Mouse (Mus musculus) liver, embryonic 11.5 days (tissue): ENCODE results near the gene Hapln3. TPM values are rescaled to one million over a fixed set of nuclear protein-coding genes. Genes with fewer than 3 reads are reported as not detected.
A peak's percentile ranks its signal among the peaks of the same experiment; 100 is the strongest.

Experiments used
- ATAC-seq: fragments of 200-750 bp; cut with Nextera tagmentation; replicated peaks from 2 replicates; pipeline ENCODE4 v1.8.0; 2017; ENCODE audit warnings: moderate number of reproducible peaks, mild to moderate bottlenecking, moderate TSS enrichment, moderate library complexity; ENCODE audit not compliant: low FRiP score
- DNase-seq: peaks from one replicate; pipeline ENCODE4 v3.0.0-alpha.2; 2017; ENCODE audit warnings: low spot score
- H3K27ac ChIP-seq: fragments of 300-500 bp; sonication (generic); 2 replicates; pipeline ENCODE4 v1.5.1; 2014; ENCODE audit warnings: mild to moderate bottlenecking, low read depth, low read length, control low read depth
- H3K27me3 ChIP-seq: fragments of 300-500 bp; sonication (generic); replicated peaks from 2 replicates; pipeline ENCODE4 v1.6.1; 2014; ENCODE audit warnings: low read length, mixed read lengths; ENCODE audit not compliant: control insufficient read depth, insufficient read depth
- H3K36me3 ChIP-seq: fragments of 300-500 bp; sonication (generic); 2 replicates; pipeline ENCODE4 v1.6.1; 2014; ENCODE audit warnings: mild to moderate bottlenecking, low read length, moderate library complexity, mixed read lengths; ENCODE audit not compliant: control insufficient read depth, insufficient read depth
- H3K4me1 ChIP-seq: fragments of 300-500 bp; sonication (generic); replicated peaks from 2 replicates; pipeline ENCODE4 v1.6.1; 2014; ENCODE audit warnings: low read length, mixed read lengths; ENCODE audit not compliant: control insufficient read depth, insufficient read depth
- H3K4me2 ChIP-seq: fragments of 300-500 bp; sonication (generic); 2 replicates; pipeline ENCODE4 v1.6.1; 2014; ENCODE audit warnings: mild to moderate bottlenecking, control low read depth, moderate library complexity
- H3K4me3 ChIP-seq: fragments of 300-500 bp; sonication (generic); 2 replicates; pipeline ENCODE4 v1.5.1; 2014; ENCODE audit warnings: low read depth, low read length, control low read depth
- H3K9ac ChIP-seq: fragments of 300-500 bp; sonication (generic); 2 replicates; pipeline ENCODE4 v1.6.1; 2014; ENCODE audit warnings: low read depth, low read length, control low read depth
- H3K9me3 ChIP-seq: fragments of 300-500 bp; sonication (generic); 2 replicates; pipeline ENCODE4 v1.6.1; 2016; ENCODE audit warnings: low read length, inconsistent platforms, mixed read lengths; ENCODE audit not compliant: control insufficient read depth
- WGBS: fragments of 180-500 bp; shearing (Covaris S2); extraction: QIAGEN DNeasy Blood & Tissue Kit; methylation state at CpG from one replicate; pipeline ENCODE4 v1.1.7; 2014; 5-methylcytosine and 5-hydroxymethylcytosine counted together
- polyA plus RNA-seq: library from polyadenylated mRNA; unstranded; fragments of >200 nt; fragmentation: Nextera tagmentation; extraction: Ambion mirVana; gene quantifications from 2 replicates; pipeline ENCODE4 v1.2.1, GENCODE M21; 2014

The Hapln3 gene
- polyA plus RNA-seq, 1 experiment from 2014 or later, result 0.73 TPM

DNA sequence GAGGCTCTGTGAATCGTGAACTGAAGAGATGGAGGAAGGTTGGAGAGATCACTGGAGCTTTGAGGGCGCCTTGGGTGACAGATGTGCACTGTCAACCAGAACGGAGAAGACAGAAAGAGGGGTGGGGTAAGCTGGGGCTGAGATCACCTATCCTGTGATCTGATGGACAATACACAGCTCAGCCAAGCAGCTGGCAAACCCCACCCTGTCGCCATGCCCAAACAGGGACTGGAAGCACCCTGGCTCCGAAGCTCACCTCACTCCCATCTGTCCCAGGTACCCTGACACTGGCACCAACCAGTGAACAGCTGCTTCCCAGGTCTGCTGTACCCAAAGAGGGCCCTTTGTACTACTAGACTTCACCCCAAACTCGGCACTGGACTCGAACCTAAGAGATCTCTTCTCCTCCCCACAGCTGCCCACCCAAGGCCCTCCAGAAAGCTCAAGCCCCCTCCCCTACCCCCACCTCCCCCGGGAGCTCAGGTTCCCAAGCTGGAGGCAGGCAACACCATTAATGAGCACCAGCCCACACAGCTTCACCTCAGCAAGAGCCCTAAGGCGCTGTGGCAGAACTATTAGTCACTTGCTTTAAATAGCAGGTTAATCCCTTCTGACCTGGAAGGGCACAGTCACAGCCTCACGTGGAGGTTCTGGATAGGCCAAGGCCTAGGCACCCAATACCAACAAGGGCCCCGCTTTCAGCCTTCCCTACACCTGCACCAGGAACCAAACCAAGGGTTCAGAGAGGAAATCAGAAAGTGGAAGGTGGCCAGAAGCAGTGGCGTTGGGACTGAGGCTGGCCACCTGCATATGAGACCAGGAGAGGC lies 16.4 kb upstream of the Hapln3 start:
- Histone ChIP-seq H3K27me3 (no peaks in the 10 kb centered on the region), H3K4me3 (peak overlapping the region; percentile 71), H3K9ac (no peak overlapping the region), H3K4me2 (peak overlapping the region; percentile 94), H3K27ac (no peak overlapping the region), H3K36me3 (peaks cover 2% of the 10 kb centered on the region; the same call in 1 of the 2 replicates), H3K9me3 (no peaks in the 10 kb centered on the region), H3K4me1 (peaks cover 20% of the 10 kb centered on the region)
- WGBS, result 64% methylated on average over 12 of the region's 12 CpGs
- DNase-seq (no peak), ATAC-seq (no peak)

DNA sequence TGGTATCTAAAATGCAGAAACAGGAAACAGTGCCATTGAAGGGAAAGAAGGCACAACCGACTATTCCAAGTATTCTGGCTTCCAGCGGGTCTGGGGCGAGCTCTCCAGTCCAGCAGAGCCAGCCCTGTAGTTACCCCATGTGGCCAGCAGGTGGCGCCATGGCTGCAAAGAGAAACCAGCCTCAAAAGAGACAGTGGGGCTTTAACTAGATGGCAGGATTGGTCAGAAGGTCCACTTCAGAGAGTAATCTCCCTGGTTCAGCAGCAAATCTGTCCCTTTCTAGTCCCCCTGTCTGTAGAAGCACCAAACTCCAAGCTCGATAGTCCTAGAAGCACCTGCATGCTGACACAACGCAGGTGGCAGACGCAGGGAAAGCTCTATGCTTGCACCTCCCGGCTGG lies 10.1 kb upstream of the Hapln3 start:
- no peaks in the 10 kb centered on the region for H3K27me3 ChIP-seq
- H3K27ac ChIP-seq, result no peak overlapping the region
- no peak overlapping the region for H3K4me3 ChIP-seq
- no peak overlapping the region for H3K4me2 ChIP-seq
- no peaks in the 10 kb centered on the region for H3K4me1 ChIP-seq
- peaks cover 9% of the 10 kb centered on the region; the same call in 1 of the 2 replicates for H3K36me3 ChIP-seq
- no peaks in the 10 kb centered on the region for H3K9me3 ChIP-seq
- ATAC-seq, result no peak
- 39% methylated on average over 8 of the region's 8 CpGs for WGBS
- peak; percentile 83 for DNase-seq
- no peak overlapping the region for H3K9ac ChIP-seq

DNA sequence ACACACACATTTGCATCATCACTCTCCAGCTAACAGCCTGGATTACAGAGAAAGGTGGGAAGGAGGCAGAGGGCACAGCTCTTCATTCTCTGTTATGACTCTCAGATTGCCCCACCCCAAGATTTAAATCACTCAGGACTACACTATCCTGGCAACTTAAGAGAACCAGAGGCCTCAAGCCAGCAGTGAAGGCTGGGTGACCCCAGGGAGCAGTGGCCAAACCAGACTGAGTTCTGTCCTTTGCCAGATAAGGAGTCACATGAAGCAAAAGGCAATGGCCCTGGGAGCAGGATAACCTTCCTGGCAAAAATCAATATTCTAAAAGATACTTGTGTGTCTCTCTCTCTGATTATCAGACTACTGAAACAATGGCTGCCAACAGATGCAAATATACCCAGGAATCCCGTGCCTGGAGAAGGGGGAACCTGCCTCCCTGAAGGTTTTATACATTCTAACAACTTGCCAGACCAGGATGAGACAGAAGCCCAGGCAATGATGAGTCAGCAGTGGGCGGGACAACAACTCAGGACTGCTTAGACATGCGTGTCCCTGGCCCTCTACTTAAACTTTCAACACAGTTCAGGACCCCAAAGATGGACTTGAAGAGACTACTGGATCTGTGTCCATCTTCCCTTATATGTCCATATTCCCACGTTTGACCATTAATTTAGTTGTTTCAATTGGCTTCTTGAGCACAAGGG lies 9.2 kb upstream of the Hapln3 start:
- Histone ChIP-seq H3K9me3 (no peaks in the 10 kb centered on the region), H3K27me3 (no peaks in the 10 kb centered on the region), H3K27ac (no peak overlapping the region), H3K36me3 (peaks cover 9% of the 10 kb centered on the region; the same call in 1 of the 2 replicates), H3K4me1 (no peaks in the 10 kb centered on the region), H3K9ac (no peak overlapping the region), H3K4me2 (no peak overlapping the region), H3K4me3 (no peak overlapping the region)
- ATAC-seq, result no peak
- WGBS, result 37% methylated on average over 4 of the region's 4 CpGs
- no peak for DNase-seq

DNA sequence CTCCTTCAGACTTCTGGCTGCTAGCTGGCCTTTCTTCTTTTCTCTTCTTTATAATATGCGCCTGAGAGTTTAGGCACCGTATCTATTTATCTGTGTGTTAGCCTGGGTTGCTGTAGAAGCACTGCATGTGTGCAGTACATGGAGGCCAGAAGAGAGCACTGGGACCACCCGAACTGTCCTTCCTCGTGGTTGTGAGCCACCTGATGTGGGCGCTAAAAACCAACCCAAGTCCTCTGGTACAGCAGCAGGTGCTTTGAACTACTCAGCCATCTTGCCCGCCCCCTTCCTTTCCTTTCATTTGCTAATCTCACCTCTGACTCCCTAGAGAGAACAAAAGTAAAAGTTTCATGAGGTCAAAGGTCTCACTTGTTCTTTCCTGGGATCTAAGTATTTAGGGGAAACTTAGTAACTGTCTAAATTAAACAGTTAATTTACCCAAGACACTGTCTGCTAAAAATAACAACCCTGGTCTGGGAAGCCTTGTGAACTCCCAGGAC lies 8.6 kb upstream of the Hapln3 start:
- ATAC-seq, result no peak
- no peak for DNase-seq
- Histone ChIP-seq H3K4me1 (no peaks in the 10 kb centered on the region), H3K9me3 (no peaks in the 10 kb centered on the region), H3K27ac (no peak overlapping the region), H3K4me2 (no peak overlapping the region), H3K4me3 (no peak overlapping the region), H3K9ac (no peak overlapping the region), H3K27me3 (no peaks in the 10 kb centered on the region), H3K36me3 (peaks cover 9% of the 10 kb centered on the region; the same call in 1 of the 2 replicates)
- WGBS, result 72% methylated on average over 6 of the region's 6 CpGs

DNA sequence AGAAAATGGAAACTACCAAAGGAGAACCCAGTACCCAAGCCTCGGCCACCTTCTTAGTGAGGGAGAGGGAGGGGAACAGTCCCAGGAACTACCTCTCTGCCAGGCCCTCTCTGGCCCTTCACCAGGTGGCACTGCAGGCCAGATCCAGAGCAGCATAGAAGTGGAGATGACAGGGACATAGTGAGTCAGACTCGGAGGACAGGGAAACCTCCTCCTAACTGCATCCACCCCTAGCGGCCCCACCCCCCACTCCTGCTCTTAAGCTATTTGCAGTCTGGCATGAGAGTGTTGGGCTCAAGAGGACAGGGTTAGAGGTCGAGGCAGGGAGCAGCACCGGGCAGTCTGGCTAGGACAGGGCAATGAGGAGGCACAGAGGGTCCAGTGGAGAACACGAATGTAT lies 2.6 kb upstream of the Hapln3 start:
- Histone ChIP-seq H3K4me1 (peaks cover 3% of the 10 kb centered on the region; the same call in 1 of the 2 replicates), H3K4me3 (no peak overlapping the region), H3K4me2 (no peak overlapping the region), H3K27ac (no peak overlapping the region), H3K27me3 (peaks cover 24% of the 10 kb centered on the region), H3K9ac (no peak overlapping the region), H3K9me3 (no peaks in the 10 kb centered on the region), H3K36me3 (peaks cover 6% of the 10 kb centered on the region; the same call in 1 of the 2 replicates)
- no peak; the same call in 1 of the 2 replicates for ATAC-seq
- DNase-seq, result no peak
- 32% methylated on average over 6 of the region's 6 CpGs for WGBS

DNA sequence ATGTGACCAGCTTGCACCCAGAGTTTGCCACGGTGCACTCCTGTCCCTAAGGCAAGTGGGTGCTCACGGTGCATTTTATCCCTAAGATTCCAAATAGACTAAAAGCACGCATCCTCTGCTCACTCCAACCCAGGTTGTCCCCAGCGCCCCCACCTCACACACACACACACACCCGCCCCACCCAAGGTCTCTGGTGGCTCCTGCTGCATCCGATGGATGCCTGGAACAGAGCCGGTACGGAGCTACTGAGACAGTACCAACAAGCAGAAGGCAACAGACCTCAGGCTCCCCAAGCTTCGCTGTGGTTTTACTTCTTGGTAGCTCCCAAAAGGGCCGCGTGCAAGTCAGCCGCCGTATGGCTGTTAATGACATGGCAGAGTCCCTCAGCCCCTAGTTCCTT lies 433 bp downstream of the Hapln3 start:
- ATAC-seq (no peak), DNase-seq (no peak)
- no peak overlapping the region for H3K9ac ChIP-seq
- H3K27me3 ChIP-seq, result peaks cover 24% of the 10 kb centered on the region
- no peaks in the 10 kb centered on the region for H3K36me3 ChIP-seq
- 25% methylated on average over 13 of the region's 13 CpGs for WGBS
- H3K9me3 ChIP-seq, result no peaks in the 10 kb centered on the region
- H3K27ac ChIP-seq, result no peak overlapping the region
- peak overlapping the region; percentile 20 for H3K4me3 ChIP-seq
- H3K4me2 ChIP-seq, result peak overlapping the region; percentile 47
- peaks cover 3% of the 10 kb centered on the region; the same call in 1 of the 2 replicates for H3K4me1 ChIP-seq

DNA sequence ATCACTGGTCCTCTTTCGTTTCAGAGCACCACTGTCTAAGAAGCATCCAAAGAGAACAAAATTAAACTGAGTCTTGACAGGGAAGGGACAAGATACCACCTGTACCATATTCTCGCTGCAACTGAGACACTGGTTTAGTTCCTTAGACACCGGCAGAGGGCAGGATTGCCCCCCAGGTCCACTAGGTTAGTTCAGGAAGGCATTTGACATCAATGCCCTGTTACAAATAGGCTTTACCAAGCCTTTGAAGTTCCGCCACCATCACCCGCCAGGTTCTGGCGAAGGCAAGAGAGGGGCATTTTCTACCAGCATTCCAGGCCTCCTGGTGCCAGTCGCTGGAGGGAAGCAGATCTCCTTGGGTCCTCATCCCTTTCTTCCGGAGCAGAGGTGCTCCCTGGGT lies 935 bp downstream of the Hapln3 start:
- Histone ChIP-seq H3K27me3 (peaks cover 24% of the 10 kb centered on the region), H3K27ac (no peak overlapping the region), H3K4me1 (peaks cover 3% of the 10 kb centered on the region; the same call in 1 of the 2 replicates), H3K9me3 (no peaks in the 10 kb centered on the region), H3K9ac (no peak overlapping the region), H3K36me3 (no peaks in the 10 kb centered on the region), H3K4me3 (no peak overlapping the region; the same call in 1 of the 2 replicates), H3K4me2 (peak overlapping the region; percentile 47)
- WGBS, result 28% methylated on average over 8 of the region's 8 CpGs
- ATAC-seq (no peak), DNase-seq (no peak)

DNA sequence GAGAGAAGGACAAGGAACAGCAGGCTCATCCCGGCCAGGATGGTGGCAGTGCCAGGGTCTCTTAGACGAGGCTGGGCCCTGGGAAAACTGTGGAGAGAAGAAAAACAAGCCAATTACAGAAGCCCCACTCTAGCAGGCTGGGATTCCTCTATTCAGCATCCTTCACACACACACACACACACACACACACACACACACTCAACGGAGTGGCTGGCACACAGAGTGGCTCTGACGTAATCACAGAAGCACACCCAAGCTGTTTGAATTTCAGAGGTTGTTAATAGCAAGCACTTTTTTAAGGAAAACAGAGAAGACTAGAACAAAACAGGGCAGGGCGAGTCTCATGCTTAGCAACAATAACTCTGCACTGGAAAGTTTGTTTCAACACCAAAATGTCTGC lies 7.4 kb downstream of the Hapln3 start:
- H3K4me1 ChIP-seq, result no peaks in the 10 kb centered on the region
- WGBS, result 72% methylated on average over 5 of the region's 5 CpGs
- no peaks in the 10 kb centered on the region for H3K36me3 ChIP-seq
- DNase-seq (no peak), ATAC-seq (no peak)
- no peaks in the 10 kb centered on the region for H3K9me3 ChIP-seq
- no peaks in the 10 kb centered on the region for H3K27me3 ChIP-seq
- no peak overlapping the region for H3K4me3 ChIP-seq
- H3K4me2 ChIP-seq, result no peak overlapping the region
- H3K9ac ChIP-seq, result no peak overlapping the region
- no peak overlapping the region for H3K27ac ChIP-seq
